Mouse (Mus musculus): ENCODE measurements around the gene Map3k5.
A peak's percentile ranks its signal among the peaks of the same experiment; 100 is the strongest.
"Not testable (repeated sequence)": the region's sequence is repeated elsewhere in the genome, so short reads cannot be mapped to it uniquely, and the experiment has no call there.

The Map3k5 gene

GRCm38 (mm10) chr10:19963206-19963605, 28.9 kb downstream of the Map3k5 start:
- no peak for DNase-seq (ENCODE audit: extremely low read depth, low read depth, low spot score)

GRCm38 (mm10) chr10:19964105-19964504, 29.8 kb downstream of the Map3k5 start:
- DNase-seq (ENCODE audit: extremely low read depth, low read depth, low spot score) = no peak

- DNase-seq (ENCODE audit: extremely low read depth, low read depth, low spot score) = no peak
These were observed 32.3 kb downstream of the Map3k5 start for GRCm38 (mm10) chr10:19966597-19966996.

GRCm38 (mm10) chr10:19968445-19968844, 34.2 kb downstream of the Map3k5 start:
- no peak for DNase-seq (ENCODE audit: extremely low read depth, low read depth, low spot score)

GRCm38 (mm10) chr10:19969831-19970460, 35.7 kb downstream of the Map3k5 start:
- DNase-seq (ENCODE audit: extremely low read depth, low read depth, low spot score) = no peak

- not testable (repeated sequence) for DNase-seq (ENCODE audit: extremely low read depth, low read depth, low spot score)
These were observed 37.2 kb downstream of the Map3k5 start for GRCm38 (mm10) chr10:19971491-19971890.

GRCm38 (mm10) chr10:19973321-19974108, 39.2 kb downstream of the Map3k5 start:
- no peak for DNase-seq (ENCODE audit: extremely low read depth, low read depth, low spot score)

GRCm38 (mm10) chr10:19977557-19977956, 43.3 kb downstream of the Map3k5 start:
- DNase-seq (ENCODE audit: extremely low read depth, low read depth, low spot score) = no peak

- no peak for DNase-seq (ENCODE audit: extremely low read depth, low read depth, low spot score)
These were observed 44.5 kb downstream of the Map3k5 start for GRCm38 (mm10) chr10:19978662-19979199.

- no peak for DNase-seq (ENCODE audit: extremely low read depth, low read depth, low spot score)
These were observed 53.5 kb downstream of the Map3k5 start for GRCm38 (mm10) chr10:19987736-19988135.

GRCm38 (mm10) chr10:19989986-19990385, 55.7 kb downstream of the Map3k5 start:
- DNase-seq (ENCODE audit: extremely low read depth, low read depth, low spot score) = no peak

GRCm38 (mm10) chr10:19990638-19991037, 56.4 kb downstream of the Map3k5 start:
- DNase-seq (ENCODE audit: extremely low read depth, low read depth, low spot score) = no peak

- no peak for DNase-seq (ENCODE audit: extremely low read depth, low read depth, low spot score)
These were observed 57.1 kb downstream of the Map3k5 start for GRCm38 (mm10) chr10:19991237-19991865.

GRCm38 (mm10) chr10:19991866-19992252, 57.6 kb downstream of the Map3k5 start:
- no peak for DNase-seq (ENCODE audit: extremely low read depth, low read depth, low spot score)

- DNase-seq (ENCODE audit: extremely low read depth, low read depth, low spot score) = no peak
These were observed 60.5 kb downstream of the Map3k5 start for GRCm38 (mm10) chr10:19994469-19995450.

- DNase-seq (ENCODE audit: extremely low read depth, low read depth, low spot score) = no peak
These were observed 61.9 kb downstream of the Map3k5 start for GRCm38 (mm10) chr10:19996151-19996550.

- DNase-seq (ENCODE audit: extremely low read depth, low read depth, low spot score) = no peak
These were observed 65.6 kb downstream of the Map3k5 start for GRCm38 (mm10) chr10:19999703-20000407.

GRCm38 (mm10) chr10:20000408-20000770, 66.1 kb downstream of the Map3k5 start:
- no peak for DNase-seq (ENCODE audit: extremely low read depth, low read depth, low spot score)

GRCm38 (mm10) chr10:20001990-20002389, 67.7 kb downstream of the Map3k5 start:
- DNase-seq (ENCODE audit: extremely low read depth, low read depth, low spot score) = peak; percentile 30

GRCm38 (mm10) chr10:20003006-20003405, 68.7 kb downstream of the Map3k5 start:
- DNase-seq (ENCODE audit: extremely low read depth, low read depth, low spot score) = no peak

Data from fat pad, adult 2 months (tissue).